In the genomic region with DNA sequence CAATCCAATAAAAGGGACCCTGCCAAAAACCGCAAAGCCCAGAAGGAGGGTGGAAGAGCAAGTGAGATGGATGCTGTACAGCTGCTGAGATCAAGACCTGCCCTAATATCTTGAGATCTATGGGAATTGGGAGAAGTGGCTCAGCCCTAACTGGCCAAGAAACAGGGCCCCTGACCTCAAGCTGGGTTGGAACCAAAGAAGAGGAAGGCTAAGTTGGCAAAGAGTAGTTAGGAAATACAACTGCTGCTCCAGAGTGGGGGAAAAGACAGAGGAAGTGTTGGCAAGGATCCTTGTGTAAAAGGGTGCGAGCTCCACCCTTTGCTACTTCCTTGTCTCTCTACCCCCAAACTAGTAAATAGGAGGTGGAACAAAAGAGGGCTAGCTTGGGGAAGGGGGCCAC, we compare ENCODE assay signal across 1 mouse cellular context.
TF ChIP-seq lines count a peak whose summit lies in the region.

No protein-coding gene starts in this region.

TF ChIP-seq in myocyte, 11 proteins besides CTCF, POLR2A, EP300 and RAD21 (continued from another document):
- no peak for TF ChIP-seq REST (IDR thresholded peaks at IDR 0.05; ENCODE audit: insufficient read depth, insufficient read length)
- TF ChIP-seq MYOG (IDR thresholded peaks at IDR 0.05; ENCODE audit: control insufficient read depth in 1 of 3, insufficient read depth in 1 of 3, insufficient read length in 2 of 3, low read depth in 2 of 3) = no peak
